Mouse (Mus musculus): Measurements from ENCODE around the gene Ppp6r1. TPM values are rescaled to one million over a fixed set of nuclear protein-coding genes. Genes with fewer than 3 reads are reported as not detected.

Ppp6r1 gene
- polyA plus RNA-seq, 1 experiment from 2014 or later: 8.0 TPM

- DNase-seq (ENCODE audit: extremely low spot score, low spot score): no peak
- WGBS: 93% methylated on average over 5 of the region's 5 CpGs
- no peaks in the 10 kb centered on the region for H3K27me3 ChIP-seq (ENCODE audit: poor library complexity, severe bottlenecking)
- H3K4me1 ChIP-seq: no peaks in the 10 kb centered on the region
- H3K36me3 ChIP-seq (replicated peaks): peaks cover 69% of the 10 kb centered on the region
- H3K9me3 ChIP-seq: no peaks in the 10 kb centered on the region
- no peak overlapping the region for H3K4me3 ChIP-seq
- H3K27ac ChIP-seq: no peak overlapping the region
These were observed 29.2 kb downstream of the Ppp6r1 start for GRCm38 (mm10) chr7:4629586-4629985.

- peaks cover 33% of the 10 kb centered on the region for H3K36me3 ChIP-seq (replicated peaks)
- DNase-seq (ENCODE audit: extremely low spot score, low spot score): no peak
- no peak overlapping the region for H3K27ac ChIP-seq
- WGBS: 86% methylated on average over 2 of the region's 2 CpGs
- no peaks in the 10 kb centered on the region for H3K27me3 ChIP-seq (ENCODE audit: poor library complexity, severe bottlenecking)
- no peaks in the 10 kb centered on the region for H3K9me3 ChIP-seq
- H3K4me1 ChIP-seq: no peaks in the 10 kb centered on the region
- H3K4me3 ChIP-seq: no peak overlapping the region
These were observed 32.9 kb downstream of the Ppp6r1 start for GRCm38 (mm10) chr7:4625928-4626327.

GRCm38 (mm10) chr7:4624343-4624742, 34.5 kb downstream of the Ppp6r1 start:
- WGBS: 47% methylated on average over 1 of the region's 1 CpGs
- DNase-seq (ENCODE audit: extremely low spot score, low spot score): no peak
- Histone ChIP-seq H3K27me3 (ENCODE audit: poor library complexity, severe bottlenecking) (no peaks in the 10 kb centered on the region), H3K27ac (no peak overlapping the region), H3K4me3 (no peak overlapping the region), H3K36me3 (replicated peaks) (peaks cover 18% of the 10 kb centered on the region), H3K4me1 (no peaks in the 10 kb centered on the region), H3K9me3 (no peaks in the 10 kb centered on the region)

GRCm38 (mm10) chr7:4623544-4624189, 35.2 kb downstream of the Ppp6r1 start:
- no peaks in the 10 kb centered on the region for H3K4me1 ChIP-seq
- no peaks in the 10 kb centered on the region for H3K27me3 ChIP-seq (ENCODE audit: poor library complexity, severe bottlenecking)
- H3K4me3 ChIP-seq: no peak overlapping the region
- DNase-seq (ENCODE audit: extremely low spot score, low spot score): peak; percentile 29
- H3K27ac ChIP-seq: no peak overlapping the region
- peaks cover 11% of the 10 kb centered on the region for H3K36me3 ChIP-seq (replicated peaks)
- 32% methylated on average over 4 of the region's 4 CpGs for WGBS
- H3K9me3 ChIP-seq: no peaks in the 10 kb centered on the region

- no peaks in the 10 kb centered on the region for H3K9me3 ChIP-seq
- H3K27me3 ChIP-seq (ENCODE audit: poor library complexity, severe bottlenecking): no peaks in the 10 kb centered on the region
- no peak overlapping the region for H3K27ac ChIP-seq
- H3K4me1 ChIP-seq: no peaks in the 10 kb centered on the region
- WGBS: 33% methylated on average over 1 of the region's 1 CpGs
- DNase-seq (ENCODE audit: extremely low spot score, low spot score): peak; percentile 34
- H3K36me3 ChIP-seq (replicated peaks): no peaks in the 10 kb centered on the region
- no peak overlapping the region for H3K4me3 ChIP-seq
These were observed 38.8 kb downstream of the Ppp6r1 start for GRCm38 (mm10) chr7:4619979-4620378.

- no peaks in the 10 kb centered on the region for H3K9me3 ChIP-seq
- H3K36me3 ChIP-seq (replicated peaks): no peaks in the 10 kb centered on the region
- no peak overlapping the region for H3K27ac ChIP-seq
- no peak for DNase-seq (ENCODE audit: extremely low spot score, low spot score)
- H3K4me1 ChIP-seq: no peaks in the 10 kb centered on the region
- H3K4me3 ChIP-seq: no peak overlapping the region
- no peaks in the 10 kb centered on the region for H3K27me3 ChIP-seq (ENCODE audit: poor library complexity, severe bottlenecking)
- WGBS: 84% methylated on average over 14 of the region's 14 CpGs
These were observed 44.9 kb downstream of the Ppp6r1 start for GRCm38 (mm10) chr7:4613740-4614403.

- no peak overlapping the region for H3K27ac ChIP-seq
- H3K27me3 ChIP-seq (ENCODE audit: poor library complexity, severe bottlenecking): no peaks in the 10 kb centered on the region
- WGBS: 78% methylated on average over 1 of the region's 1 CpGs
- no peak for DNase-seq (ENCODE audit: extremely low spot score, low spot score)
- no peaks in the 10 kb centered on the region for H3K36me3 ChIP-seq (replicated peaks)
- H3K4me3 ChIP-seq: no peak overlapping the region
- H3K9me3 ChIP-seq: no peaks in the 10 kb centered on the region
- H3K4me1 ChIP-seq: no peaks in the 10 kb centered on the region
These were observed 45.9 kb downstream of the Ppp6r1 start for GRCm38 (mm10) chr7:4612956-4613355.

GRCm38 (mm10) chr7:4612386-4612785, 46.4 kb downstream of the Ppp6r1 start:
- Histone ChIP-seq H3K36me3 (replicated peaks) (no peaks in the 10 kb centered on the region), H3K4me1 (no peaks in the 10 kb centered on the region), H3K27me3 (ENCODE audit: poor library complexity, severe bottlenecking) (no peaks in the 10 kb centered on the region), H3K9me3 (no peaks in the 10 kb centered on the region), H3K27ac (no peak overlapping the region), H3K4me3 (no peak overlapping the region)
- WGBS: 67% methylated on average over 8 of the region's 8 CpGs
- DNase-seq (ENCODE audit: extremely low spot score, low spot score): no peak

- Histone ChIP-seq H3K4me3 (no peak overlapping the region), H3K27me3 (ENCODE audit: poor library complexity, severe bottlenecking) (no peaks in the 10 kb centered on the region), H3K4me1 (no peaks in the 10 kb centered on the region), H3K9me3 (no peaks in the 10 kb centered on the region), H3K36me3 (replicated peaks) (no peaks in the 10 kb centered on the region), H3K27ac (no peak overlapping the region)
- no peak for DNase-seq (ENCODE audit: extremely low spot score, low spot score)
- WGBS: 78% methylated on average over 12 of the region's 12 CpGs
These were observed 46.9 kb downstream of the Ppp6r1 start for GRCm38 (mm10) chr7:4611921-4612341.

GRCm38 (mm10) chr7:4611511-4611910, 47.3 kb downstream of the Ppp6r1 start:
- 86% methylated on average over 12 of the region's 12 CpGs for WGBS
- no peaks in the 10 kb centered on the region for H3K4me1 ChIP-seq
- H3K27ac ChIP-seq: no peak overlapping the region
- H3K4me3 ChIP-seq: no peak overlapping the region
- H3K36me3 ChIP-seq (replicated peaks): no peaks in the 10 kb centered on the region
- no peaks in the 10 kb centered on the region for H3K9me3 ChIP-seq
- no peak for DNase-seq (ENCODE audit: extremely low spot score, low spot score)
- no peaks in the 10 kb centered on the region for H3K27me3 ChIP-seq (ENCODE audit: poor library complexity, severe bottlenecking)

- DNase-seq (ENCODE audit: extremely low spot score, low spot score): no peak
- no peaks in the 10 kb centered on the region for H3K36me3 ChIP-seq (replicated peaks)
- H3K4me3 ChIP-seq: no peak overlapping the region
- H3K9me3 ChIP-seq: no peaks in the 10 kb centered on the region
- no peaks in the 10 kb centered on the region for H3K4me1 ChIP-seq
- no peak overlapping the region for H3K27ac ChIP-seq
- 67% methylated on average over 5 of the region's 5 CpGs for WGBS
- H3K27me3 ChIP-seq (ENCODE audit: poor library complexity, severe bottlenecking): no peaks in the 10 kb centered on the region
These were observed 50.8 kb downstream of the Ppp6r1 start for GRCm38 (mm10) chr7:4608002-4608401.

- Histone ChIP-seq H3K27me3 (ENCODE audit: poor library complexity, severe bottlenecking) (no peaks in the 10 kb centered on the region), H3K27ac (no peak within 1 kb of the TSS), H3K4me3 (no peak within 1 kb of the TSS), H3K9me3 (peaks cover 4% of the 10 kb centered on the region; the same call in 1 of the 2 replicates), H3K4me1 (no peaks in the 10 kb centered on the region), H3K36me3 (replicated peaks) (no peaks in the 10 kb centered on the region)
- DNase-seq (ENCODE audit: extremely low spot score, low spot score): no peak
- 84% methylated on average over 6 of the region's 6 CpGs for WGBS
These were observed 54.9 kb downstream of the Ppp6r1 start, which contains the start of gene Ptprh for GRCm38 (mm10) chr7:4603873-4604272. Gene Ptprh (minus strand): TSS chr7:4604041.

- Histone ChIP-seq H3K9me3 (peaks cover 6% of the 10 kb centered on the region; the same call in 1 of the 2 replicates), H3K36me3 (replicated peaks) (no peaks in the 10 kb centered on the region), H3K27ac (no peak overlapping the region), H3K27me3 (ENCODE audit: poor library complexity, severe bottlenecking) (no peaks in the 10 kb centered on the region), H3K4me1 (no peaks in the 10 kb centered on the region), H3K4me3 (no peak overlapping the region)
- no peak for DNase-seq (ENCODE audit: extremely low spot score, low spot score)
- WGBS: 85% methylated on average over 6 of the region's 6 CpGs
These were observed 55.9 kb downstream of the Ppp6r1 start for GRCm38 (mm10) chr7:4602969-4603368.

All from forebrain, embryonic 10.5 days (tissue).